Mouse (Mus musculus): ENCODE results near the gene Tmem35b. TPM values are rescaled to one million over a fixed set of nuclear protein-coding genes. Genes with fewer than 3 reads are reported as not detected.

The Tmem35b gene
- polyA plus RNA-seq, 1 experiment from 2014 or later = 19.4 TPM

- no peak overlapping the region for H3K27ac ChIP-seq (ENCODE audit: low read length)
- WGBS = 94% methylated on average over 4 of the region's 4 CpGs
- ATAC-seq (ENCODE audit: insufficient number of reproducible peaks, insufficient read depth, low FRiP score, low read depth) = no peak
- no peak overlapping the region for H3K4me2 ChIP-seq (replicated peaks; ENCODE audit: low read depth, low read length)
- no peak overlapping the region for H3K4me3 ChIP-seq (ENCODE audit: low read depth, low read length)
- no peak overlapping the region for H3K9ac ChIP-seq (replicated peaks; ENCODE audit: low read depth, low read length)
- H3K27me3 ChIP-seq (ENCODE audit: control insufficient read depth, insufficient read depth, low read length) = no peaks in the 10 kb centered on the region
- peaks cover 5% of the 10 kb centered on the region; the same call in 1 of the 2 replicates for H3K36me3 ChIP-seq (ENCODE audit: control insufficient read depth, insufficient read depth, low read length)
- no peaks in the 10 kb centered on the region for H3K4me1 ChIP-seq (ENCODE audit: control insufficient read depth, insufficient read depth, low read length)
- no peaks in the 10 kb centered on the region for H3K9me3 ChIP-seq (ENCODE audit: control insufficient read depth, low read depth, low read length)
Observed at GRCm38 (mm10) chr4:127107566-127107965, 15.9 kb upstream of the Tmem35b start.

GRCm38 (mm10) chr4:127110570-127110969, 12.9 kb upstream of the Tmem35b start:
- WGBS = 70% methylated on average over 4 of the region's 4 CpGs

GRCm38 (mm10) chr4:127124331-127124730, 840 bp downstream of the Tmem35b start:
- no peak overlapping the region for H3K27ac ChIP-seq (ENCODE audit: low read length)
- H3K9me3 ChIP-seq (ENCODE audit: control insufficient read depth, low read depth, low read length) = no peaks in the 10 kb centered on the region
- 0 out of 2 replicates have a peak, but pooled peaks cover 5% of the 10 kb centered on the region for H3K4me1 ChIP-seq (ENCODE audit: control insufficient read depth, insufficient read depth, low read length)
- ATAC-seq (ENCODE audit: insufficient number of reproducible peaks, insufficient read depth, low FRiP score, low read depth) = no peak
- H3K27me3 ChIP-seq (ENCODE audit: control insufficient read depth, insufficient read depth, low read length) = no peaks in the 10 kb centered on the region
- H3K9ac ChIP-seq (replicated peaks; ENCODE audit: low read depth, low read length) = no peak overlapping the region
- H3K4me2 ChIP-seq (replicated peaks; ENCODE audit: low read depth, low read length) = no peak overlapping the region
- H3K36me3 ChIP-seq (ENCODE audit: control insufficient read depth, insufficient read depth, low read length) = no peaks in the 10 kb centered on the region; the same call in 1 of the 2 replicates
- WGBS = 88% methylated on average over 1 of the region's 1 CpGs
- no peak overlapping the region for H3K4me3 ChIP-seq (ENCODE audit: low read depth, low read length)

More at GRCm38 (mm10) chr4:127110570-127110969, 12.9 kb upstream of the Tmem35b start:
- H3K4me3 ChIP-seq (ENCODE audit: low read depth, low read length) = no peak overlapping the region
- H3K9ac ChIP-seq (replicated peaks; ENCODE audit: low read depth, low read length) = no peak overlapping the region
- H3K36me3 ChIP-seq (ENCODE audit: control insufficient read depth, insufficient read depth, low read length) = peaks cover 5% of the 10 kb centered on the region; the same call in 1 of the 2 replicates
- H3K4me1 ChIP-seq (ENCODE audit: control insufficient read depth, insufficient read depth, low read length) = no peaks in the 10 kb centered on the region
- ATAC-seq (ENCODE audit: insufficient number of reproducible peaks, insufficient read depth, low FRiP score, low read depth) = no peak
- H3K4me2 ChIP-seq (replicated peaks; ENCODE audit: low read depth, low read length) = no peak overlapping the region
- no peaks in the 10 kb centered on the region for H3K27me3 ChIP-seq (ENCODE audit: control insufficient read depth, insufficient read depth, low read length)
- H3K9me3 ChIP-seq (ENCODE audit: control insufficient read depth, low read depth, low read length) = no peaks in the 10 kb centered on the region
- H3K27ac ChIP-seq (ENCODE audit: low read length) = no peak overlapping the region

GRCm38 (mm10) chr4:127125834-127126463, 2.5 kb downstream of the Tmem35b start:
- Histone ChIP-seq H3K36me3 (ENCODE audit: control insufficient read depth, insufficient read depth, low read length) (no peaks in the 10 kb centered on the region; the same call in 1 of the 2 replicates), H3K27ac (ENCODE audit: low read length) (0 out of 2 replicates have a peak overlapping the region, but pooled peaks have one; percentile 33), H3K4me3 (ENCODE audit: low read depth, low read length) (peak overlapping the region; percentile 64), H3K4me1 (ENCODE audit: control insufficient read depth, insufficient read depth, low read length) (0 out of 2 replicates have a peak, but pooled peaks cover 5% of the 10 kb centered on the region), H3K9me3 (ENCODE audit: control insufficient read depth, low read depth, low read length) (no peaks in the 10 kb centered on the region), H3K27me3 (ENCODE audit: control insufficient read depth, insufficient read depth, low read length) (no peaks in the 10 kb centered on the region), H3K9ac (replicated peaks; ENCODE audit: low read depth, low read length) (peak overlapping the region; percentile 46; the same call in 1 of the 2 replicates), H3K4me2 (replicated peaks; ENCODE audit: low read depth, low read length) (peak overlapping the region; percentile 86)
- WGBS = under 1% methylated on average over 35 of the region's 35 CpGs
- ATAC-seq (ENCODE audit: insufficient number of reproducible peaks, insufficient read depth, low FRiP score, low read depth) = peak; percentile 98

GRCm38 (mm10) chr4:127134687-127135086, 11.2 kb downstream of the Tmem35b start:
- no peaks in the 10 kb centered on the region for H3K27me3 ChIP-seq (ENCODE audit: control insufficient read depth, insufficient read depth, low read length)
- ATAC-seq (ENCODE audit: insufficient number of reproducible peaks, insufficient read depth, low FRiP score, low read depth) = no peak
- no peaks in the 10 kb centered on the region for H3K9me3 ChIP-seq (ENCODE audit: control insufficient read depth, low read depth, low read length)
- no peak overlapping the region for H3K27ac ChIP-seq (ENCODE audit: low read length)
- H3K36me3 ChIP-seq (ENCODE audit: control insufficient read depth, insufficient read depth, low read length) = no peaks in the 10 kb centered on the region
- H3K4me2 ChIP-seq (replicated peaks; ENCODE audit: low read depth, low read length) = no peak overlapping the region
- WGBS = 44% methylated on average over 1 of the region's 1 CpGs
- no peaks in the 10 kb centered on the region for H3K4me1 ChIP-seq (ENCODE audit: control insufficient read depth, insufficient read depth, low read length)
- no peak overlapping the region for H3K9ac ChIP-seq (replicated peaks; ENCODE audit: low read depth, low read length)
- no peak overlapping the region for H3K4me3 ChIP-seq (ENCODE audit: low read depth, low read length)

GRCm38 (mm10) chr4:127137591-127137990, 14.1 kb downstream of the Tmem35b start:
- Histone ChIP-seq H3K4me1 (ENCODE audit: control insufficient read depth, insufficient read depth, low read length) (no peaks in the 10 kb centered on the region), H3K27ac (ENCODE audit: low read length) (no peak overlapping the region), H3K27me3 (ENCODE audit: control insufficient read depth, insufficient read depth, low read length) (no peaks in the 10 kb centered on the region), H3K4me3 (ENCODE audit: low read depth, low read length) (no peak overlapping the region), H3K36me3 (ENCODE audit: control insufficient read depth, insufficient read depth, low read length) (no peaks in the 10 kb centered on the region), H3K9me3 (ENCODE audit: control insufficient read depth, low read depth, low read length) (no peaks in the 10 kb centered on the region), H3K4me2 (replicated peaks; ENCODE audit: low read depth, low read length) (no peak overlapping the region), H3K9ac (replicated peaks; ENCODE audit: low read depth, low read length) (no peak overlapping the region)
- WGBS = 82% methylated on average over 5 of the region's 5 CpGs
- ATAC-seq (ENCODE audit: insufficient number of reproducible peaks, insufficient read depth, low FRiP score, low read depth) = no peak

- H3K4me2 ChIP-seq (replicated peaks; ENCODE audit: low read depth, low read length) = no peak overlapping the region
- H3K27ac ChIP-seq (ENCODE audit: low read length) = no peak overlapping the region
- H3K27me3 ChIP-seq (ENCODE audit: control insufficient read depth, insufficient read depth, low read length) = no peaks in the 10 kb centered on the region
- no peak for ATAC-seq (ENCODE audit: insufficient number of reproducible peaks, insufficient read depth, low FRiP score, low read depth)
- no peaks in the 10 kb centered on the region for H3K36me3 ChIP-seq (ENCODE audit: control insufficient read depth, insufficient read depth, low read length)
- 47% methylated on average over 6 of the region's 6 CpGs for WGBS
- no peak overlapping the region for H3K4me3 ChIP-seq (ENCODE audit: low read depth, low read length)
- no peak overlapping the region for H3K9ac ChIP-seq (replicated peaks; ENCODE audit: low read depth, low read length)
- no peaks in the 10 kb centered on the region for H3K9me3 ChIP-seq (ENCODE audit: control insufficient read depth, low read depth, low read length)
- no peaks in the 10 kb centered on the region for H3K4me1 ChIP-seq (ENCODE audit: control insufficient read depth, insufficient read depth, low read length)
Observed at GRCm38 (mm10) chr4:127138486-127138885, 15.0 kb downstream of the Tmem35b start.

- Histone ChIP-seq H3K36me3 (ENCODE audit: control insufficient read depth, insufficient read depth, low read length) (no peaks in the 10 kb centered on the region), H3K27me3 (ENCODE audit: control insufficient read depth, insufficient read depth, low read length) (no peaks in the 10 kb centered on the region), H3K4me2 (replicated peaks; ENCODE audit: low read depth, low read length) (no peak overlapping the region), H3K4me1 (ENCODE audit: control insufficient read depth, insufficient read depth, low read length) (no peaks in the 10 kb centered on the region), H3K27ac (ENCODE audit: low read length) (no peak overlapping the region), H3K4me3 (ENCODE audit: low read depth, low read length) (no peak overlapping the region), H3K9me3 (ENCODE audit: control insufficient read depth, low read depth, low read length) (no peaks in the 10 kb centered on the region), H3K9ac (replicated peaks; ENCODE audit: low read depth, low read length) (no peak overlapping the region)
- WGBS = 87% methylated on average over 13 of the region's 13 CpGs
- ATAC-seq (ENCODE audit: insufficient number of reproducible peaks, insufficient read depth, low FRiP score, low read depth) = no peak
Observed at GRCm38 (mm10) chr4:127150031-127150430, 26.5 kb downstream of the Tmem35b start.

- 53% methylated on average over 1 of the region's 1 CpGs for WGBS
- Histone ChIP-seq H3K36me3 (ENCODE audit: control insufficient read depth, insufficient read depth, low read length) (no peaks in the 10 kb centered on the region), H3K4me3 (ENCODE audit: low read depth, low read length) (no peak overlapping the region), H3K27ac (ENCODE audit: low read length) (no peak overlapping the region), H3K4me1 (ENCODE audit: control insufficient read depth, insufficient read depth, low read length) (no peaks in the 10 kb centered on the region), H3K9ac (replicated peaks; ENCODE audit: low read depth, low read length) (no peak overlapping the region), H3K4me2 (replicated peaks; ENCODE audit: low read depth, low read length) (no peak overlapping the region), H3K9me3 (ENCODE audit: control insufficient read depth, low read depth, low read length) (no peaks in the 10 kb centered on the region), H3K27me3 (ENCODE audit: control insufficient read depth, insufficient read depth, low read length) (no peaks in the 10 kb centered on the region)
- no peak for ATAC-seq (ENCODE audit: insufficient number of reproducible peaks, insufficient read depth, low FRiP score, low read depth)
Observed at GRCm38 (mm10) chr4:127153345-127153744, 29.9 kb downstream of the Tmem35b start.

Data from stomach, embryonic 14.5 days (tissue).